9 mouse cellular contexts compared by ENCODE assay signal in the genomic region with DNA sequence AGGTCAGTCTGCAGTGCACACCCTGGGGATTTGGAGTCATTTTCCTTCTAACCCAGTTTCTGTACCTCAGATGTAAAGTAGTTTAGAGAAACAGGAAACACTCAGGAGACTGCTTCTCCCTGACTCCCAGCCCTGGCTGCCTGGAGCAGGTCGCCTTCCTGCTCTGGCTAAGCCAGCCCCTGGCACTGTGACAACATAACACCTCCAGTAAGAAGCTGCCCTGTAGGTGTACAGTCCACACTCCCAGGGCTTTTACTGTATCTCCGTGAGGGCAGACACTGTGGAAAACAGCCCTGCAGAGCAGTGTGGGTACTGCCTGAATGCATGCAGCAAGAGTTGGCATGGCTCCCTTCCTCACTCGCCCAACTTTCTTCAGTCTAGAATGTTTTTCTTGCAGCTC. TPM values are rescaled to one million over a fixed set of nuclear protein-coding genes. Genes with fewer than 3 reads are reported as not detected.
DNase-seq lines count a peak whose midpoint lies in the region; ATAC-seq and TF ChIP-seq lines count a peak whose summit lies in the region.
"Had no signal": no experiment of that assay in that cellular context is flagged by ENCODE, and none has a peak within 500 bp of the region (broad histone marks: within the 10 kb centered on the region; RNA-seq: fewer than 3 reads in every experiment).

No protein-coding gene starts in this region.

- peak overlapping the region; percentile 89 for H3K4me2 ChIP-seq in embryonic facial prominence, embryonic 12.5 days (replicated peaks)
- H3K4me2 ChIP-seq in hindbrain, embryonic 11.5 days (replicated peaks; ENCODE audit: low read depth, low read length) = peak overlapping the region; percentile 89
- peak overlapping the region; percentile 92 for H3K4me2 ChIP-seq in limb, embryonic 14.5 days (replicated peaks; ENCODE audit: low read depth, low read length, severe bottlenecking)

- ATAC-seq in embryonic facial prominence, embryonic 12.5 days (ENCODE audit: insufficient number of reproducible peaks, insufficient read depth, low FRiP score, low TSS enrichment) = no peak
- no peak for ATAC-seq in hindbrain, embryonic 11.5 days (ENCODE audit: low FRiP score)
- no peak for ATAC-seq in limb, embryonic 14.5 days (ENCODE audit: low FRiP score, low read depth)
- ATAC-seq in monocyte, adult 5-6 weeks (replicated peaks; ENCODE audit: insufficient number of reproducible peaks, low FRiP score, low TSS enrichment, poor library complexity, severe bottlenecking) = no peak

- TF ChIP-seq POLR2A in limb, embryonic 14.5 days (IDR thresholded peaks at IDR 0.05; ENCODE audit: borderline replicate concordance, extremely low read depth, insufficient read depth, insufficient read length) = no peak

- no peaks in the 10 kb centered on the region for H3K27me3 ChIP-seq in embryonic facial prominence, embryonic 12.5 days
- H3K27me3 ChIP-seq in hindbrain, embryonic 11.5 days (ENCODE audit: control insufficient read depth, insufficient read depth, low read length) = no peaks in the 10 kb centered on the region
- H3K27me3 ChIP-seq in limb, embryonic 14.5 days (ENCODE audit: control insufficient read depth, insufficient read depth, low read length) = no peaks in the 10 kb centered on the region

- 42% methylated on average over 3 of the region's 3 CpGs for WGBS in embryonic facial prominence, embryonic 12.5 days
- WGBS in hindbrain, embryonic 11.5 days = 64% methylated on average over 3 of the region's 3 CpGs
- 36% methylated on average over 3 of the region's 3 CpGs for WGBS in limb, embryonic 14.5 days

- H3K4me1 ChIP-seq in embryonic facial prominence, embryonic 12.5 days = peaks cover 73% of the 10 kb centered on the region
- H3K4me1 ChIP-seq in hindbrain, embryonic 11.5 days (replicated peaks; ENCODE audit: control insufficient read depth, insufficient read depth, low read length) = peaks cover 21% of the 10 kb centered on the region
- peaks cover 67% of the 10 kb centered on the region for H3K4me1 ChIP-seq in limb, embryonic 14.5 days (ENCODE audit: control insufficient read depth, insufficient read depth, low read length)

- DNase-seq in kidney, adult 18-20 months = peak; percentile 47
- no peak for DNase-seq in kidney, adult 11 months
- DNase-seq in hindbrain, embryonic 11.5 days (ENCODE audit: low spot score) = no peak
- DNase-seq in limb, embryonic 14.5 days (ENCODE audit: low spot score) = no peak
- DNase-seq in frontal cortex, postnatal 14 days (ENCODE audit: low spot score in 2 of 2) = no peak
- DNase-seq in right cerebral cortex, adult 2 months (ENCODE audit: low spot score in 2 of 2) = no peak

- H3K4me3 ChIP-seq in embryonic facial prominence, embryonic 12.5 days = peak overlapping the region; percentile 4
- peak overlapping the region; percentile 97 for H3K4me3 ChIP-seq in hindbrain, embryonic 11.5 days (ENCODE audit: low read depth, low read length)
- H3K4me3 ChIP-seq in limb, embryonic 14.5 days (replicated peaks; ENCODE audit: low read length) = peak overlapping the region; percentile 91
- H3K4me3 ChIP-seq: erythroblast, embryonic 14.5 days had no signal

- peak overlapping the region; percentile 12; the same call in 1 of the 2 replicates for H3K27ac ChIP-seq in embryonic facial prominence, embryonic 12.5 days
- H3K27ac ChIP-seq in hindbrain, embryonic 11.5 days (ENCODE audit: low read depth, low read length) = no peak overlapping the region
- peak overlapping the region; percentile 33; the same call in 1 of the 2 replicates for H3K27ac ChIP-seq in limb, embryonic 14.5 days (replicated peaks; ENCODE audit: low read depth, low read length)

- peaks cover 13% of the 10 kb centered on the region for H3K36me3 ChIP-seq in embryonic facial prominence, embryonic 12.5 days
- H3K36me3 ChIP-seq in hindbrain, embryonic 11.5 days (ENCODE audit: control insufficient read depth, insufficient read depth, low read length) = no peaks in the 10 kb centered on the region
- peaks cover 17% of the 10 kb centered on the region; the same call in 1 of the 2 replicates for H3K36me3 ChIP-seq in limb, embryonic 14.5 days (ENCODE audit: control insufficient read depth, insufficient read depth, low read length)

- H3K9me3 ChIP-seq in embryonic facial prominence, embryonic 12.5 days = no peaks in the 10 kb centered on the region
- H3K9me3 ChIP-seq in hindbrain, embryonic 11.5 days (ENCODE audit: control insufficient read depth, low read length) = no peaks in the 10 kb centered on the region
- no peaks in the 10 kb centered on the region for H3K9me3 ChIP-seq in limb, embryonic 14.5 days (ENCODE audit: control insufficient read depth, low read length)

- no peak overlapping the region for H3K9ac ChIP-seq in embryonic facial prominence, embryonic 12.5 days
- peak overlapping the region; percentile 3; the same call in 1 of the 2 replicates for H3K9ac ChIP-seq in hindbrain, embryonic 11.5 days (ENCODE audit: low read depth, low read length)
- H3K9ac ChIP-seq in limb, embryonic 14.5 days (ENCODE audit: low read depth, low read length, severe bottlenecking) = no peak overlapping the region

RNA-seq across cellular contexts. Expression of a gene that starts 3.4 kb away (rescaled TPM):
- polyA plus RNA-seq in embryonic facial prominence, embryonic 12.5 days (2016; fragmentation: Nextera tagmentation; extraction: Ambion mirVana) = 5.7 and 7.8 TPM in 2 replicates
- 7.2 and 9.8 TPM in 2 replicates for polyA plus RNA-seq in hindbrain, embryonic 11.5 days (2014; fragmentation: Nextera tagmentation; extraction: Ambion mirVana)
- 14.2 and 22.8 TPM in 2 replicates for polyA plus RNA-seq in limb, embryonic 14.5 days (2012; rRNA removed)
- polyA plus RNA-seq in limb, embryonic 14.5 days (2014; fragmentation: Nextera tagmentation; extraction: Ambion mirVana) = 5.5 and 7.9 TPM in 2 replicates
- total RNA-seq in monocyte, adult 5-6 weeks (2017) = 0.76 to 1.5 TPM (median 0.78 TPM) in 3 replicates

RNA-seq across cellular contexts. Expression of a gene that starts 11.2 kb away (rescaled TPM):
- not detected in 2 replicates for polyA plus RNA-seq in embryonic facial prominence, embryonic 12.5 days (2016; fragmentation: Nextera tagmentation; extraction: Ambion mirVana)
- polyA plus RNA-seq in hindbrain, embryonic 11.5 days (2014; fragmentation: Nextera tagmentation; extraction: Ambion mirVana) = not detected in 2 replicates
- not detected in 2 replicates for polyA plus RNA-seq in limb, embryonic 14.5 days (2012; rRNA removed)
- not detected in 2 replicates for polyA plus RNA-seq in limb, embryonic 14.5 days (2014; fragmentation: Nextera tagmentation; extraction: Ambion mirVana)
- total RNA-seq in monocyte, adult 5-6 weeks (2017) = not detected in 3 replicates
- polyA plus RNA-seq: erythroblast, embryonic 14.5 days had no signal

RNA-seq across cellular contexts. Expression of a gene that starts 59.4 kb away (rescaled TPM):
- polyA plus RNA-seq in embryonic facial prominence, embryonic 12.5 days (2016; fragmentation: Nextera tagmentation; extraction: Ambion mirVana) = 25.2 and 26.9 TPM in 2 replicates
- polyA plus RNA-seq in hindbrain, embryonic 11.5 days (2014; fragmentation: Nextera tagmentation; extraction: Ambion mirVana) = 23.6 and 29.9 TPM in 2 replicates
- 33.6 and 34.4 TPM in 2 replicates for polyA plus RNA-seq in limb, embryonic 14.5 days (2012; rRNA removed)
- 24.3 and 28.5 TPM in 2 replicates for polyA plus RNA-seq in limb, embryonic 14.5 days (2014; fragmentation: Nextera tagmentation; extraction: Ambion mirVana)
- total RNA-seq in monocyte, adult 5-6 weeks (2017) = 1,089 to 1,183 TPM (median 1,123 TPM) in 3 replicates

Comparison
In these comparisons a context has a peak if more than half of its experiments do, and no peak if none do; other contexts are left out.
1. H3K4me3 ChIP-seq: peak in every context shown above with its lines; median percentile 97 in hindbrain, embryonic 11.5 days; 91 in limb, embryonic 14.5 days; 4 in embryonic facial prominence, embryonic 12.5 days.